Mouse (Mus musculus) erythroblast, embryonic 14.5 days (primary cell): Measurements from ENCODE around the gene Camk1d.

ENCODE experiments used
- GATA1 ChIP-seq: IDR thresholded peaks from 2 replicates; pipeline ENCODE4 v1.6.1; 2012; ENCODE audit warnings: low read length, inconsistent platforms, mixed read lengths
- TAL1 ChIP-seq: IDR thresholded peaks from 3 replicates; pipeline ENCODE4 v1.6.1; 2012; ENCODE audit warnings: low read length, inconsistent platforms, mixed read lengths

DNA sequence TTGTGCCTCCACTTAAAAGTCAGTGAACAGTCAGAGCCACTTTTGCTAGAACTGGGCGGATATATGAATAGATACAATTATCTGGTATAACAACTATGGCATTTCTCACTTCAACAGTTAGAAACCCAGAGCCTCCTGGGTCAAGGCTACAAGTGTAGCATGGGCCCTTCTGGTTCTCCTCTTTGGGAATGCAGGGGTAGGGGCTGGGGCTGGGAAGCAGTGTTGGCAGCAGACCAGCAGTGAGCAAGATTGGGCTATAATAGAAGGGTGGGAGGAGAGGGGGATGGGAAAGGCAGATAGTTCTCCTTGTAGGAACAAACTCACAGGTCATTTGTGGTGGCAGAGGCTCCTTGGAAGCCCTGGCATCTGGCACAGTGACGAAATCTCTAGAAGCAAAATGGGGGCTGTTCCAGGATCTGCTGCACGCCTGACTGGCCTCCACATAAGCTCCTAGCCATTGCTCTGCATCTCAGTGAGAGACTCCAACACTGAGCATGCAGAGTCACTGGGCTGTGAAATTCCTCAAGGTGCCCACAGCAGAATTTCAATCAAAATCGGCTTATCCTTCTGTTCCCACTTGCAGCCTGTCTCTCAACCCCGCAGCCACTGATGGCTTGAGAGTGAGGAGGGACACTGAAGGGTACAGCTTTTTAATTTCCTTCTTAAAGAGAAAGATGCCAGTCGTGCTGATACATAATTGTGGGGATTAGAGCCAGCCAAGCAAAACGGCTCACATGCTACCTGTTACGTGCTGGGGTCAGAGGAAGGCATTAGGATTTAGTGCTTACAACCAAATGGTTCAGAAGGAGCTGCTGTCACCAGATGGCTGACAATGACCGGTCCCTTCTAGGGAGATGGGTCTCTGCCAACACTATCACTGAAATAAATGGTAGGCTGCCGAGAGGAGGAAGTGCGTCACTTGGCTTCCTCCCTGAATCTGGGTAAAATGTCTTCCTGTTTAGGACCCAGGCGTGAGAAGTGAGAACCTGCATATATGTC, 332.3 kb downstream of the Camk1d start:
- TF ChIP-seq GATA1 = no peak
- TF ChIP-seq TAL1 = no peak
